Mouse (Mus musculus) urinary bladder, postnatal 10 days (tissue): ENCODE results near the gene Ttll8.

Experiments used
- DNase-seq: peaks from one replicate; pipeline ENCODE4 v3.0.0; 2022; ENCODE audit warnings: low spot score

The Ttll8 gene

GRCm38 (mm10) chr15:88860781-88861180 lies 93.4 kb downstream of the Ttll8 start:
- no peak for DNase-seq

GRCm38 (mm10) chr15:88859206-88859970 lies 94.8 kb downstream of the Ttll8 start:
- no peak for DNase-seq

DNA sequence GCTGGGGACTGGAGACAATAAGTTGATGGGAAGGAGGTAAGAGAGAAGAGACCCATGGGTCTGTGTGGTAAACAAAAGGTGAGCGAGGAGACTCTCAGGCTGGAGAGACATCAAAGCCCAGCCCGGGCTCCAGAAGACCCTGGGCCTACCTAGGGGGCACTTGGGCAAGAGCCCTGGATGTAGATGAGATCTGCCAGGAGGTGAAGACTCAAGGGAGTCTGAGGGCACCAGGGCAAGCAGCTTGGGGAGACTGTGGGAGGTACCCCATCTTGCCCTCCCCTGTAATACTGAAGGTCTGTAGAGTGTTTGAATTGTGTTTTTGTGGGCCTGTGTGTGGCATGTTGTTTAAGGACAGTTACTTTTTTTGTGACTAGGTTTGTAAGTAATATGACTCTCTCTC lies 95.5 kb downstream of the Ttll8 start:
- no peak for DNase-seq

GRCm38 (mm10) chr15:88858141-88858541 lies 96.1 kb downstream of the Ttll8 start:
- no peak for DNase-seq

DNA sequence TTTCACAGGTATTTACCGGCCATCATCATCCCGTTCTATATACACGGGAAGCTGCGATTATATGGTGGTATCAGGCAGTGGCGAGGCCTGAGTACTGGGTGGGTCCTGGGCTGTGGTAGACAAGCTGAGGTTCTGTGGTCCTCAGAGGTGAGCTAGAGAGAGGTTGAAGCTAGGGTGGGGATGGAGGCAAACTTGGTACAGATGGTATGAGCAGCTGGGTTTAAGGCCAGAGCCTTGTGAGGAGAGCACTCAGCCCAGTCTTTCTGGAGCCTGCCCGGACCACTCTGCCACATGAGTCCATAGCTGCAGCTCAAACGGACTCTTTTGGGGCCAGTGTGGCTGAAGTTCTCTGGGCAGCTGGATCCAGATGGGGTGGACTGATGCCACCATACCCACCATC lies 96.9 kb downstream of the Ttll8 start:
- no peak for DNase-seq

- no peak for DNase-seq
Observed at GRCm38 (mm10) chr15:88856613-88857012, 97.6 kb downstream of the Ttll8 start.

DNA sequence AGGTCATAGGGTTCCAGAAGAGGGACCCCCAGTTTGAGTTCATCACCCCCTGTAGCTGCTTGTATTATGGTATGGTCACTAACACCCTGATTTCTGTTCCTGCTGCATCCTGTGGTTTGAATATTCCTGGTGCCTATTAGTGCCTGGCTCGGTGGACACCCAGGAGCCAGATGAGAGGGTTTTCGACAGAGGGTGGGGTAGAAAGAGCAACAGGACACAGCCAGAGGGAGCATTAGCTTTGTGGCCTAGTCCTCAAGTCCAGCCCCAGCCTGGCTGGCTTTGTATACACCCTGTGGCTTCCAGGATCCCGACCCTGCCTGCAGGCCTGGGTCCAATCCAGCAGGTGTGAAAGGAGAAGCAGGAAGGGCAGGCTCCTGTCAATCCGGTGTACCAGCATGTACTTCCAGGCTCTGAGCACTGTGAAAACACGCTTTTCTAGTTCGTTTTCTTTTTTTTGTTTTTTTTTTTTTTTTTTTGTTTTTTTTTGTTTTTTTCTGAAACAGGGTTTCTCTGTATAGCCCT lies 98.3 kb downstream of the Ttll8 start:
- DNase-seq: no peak

DNA sequence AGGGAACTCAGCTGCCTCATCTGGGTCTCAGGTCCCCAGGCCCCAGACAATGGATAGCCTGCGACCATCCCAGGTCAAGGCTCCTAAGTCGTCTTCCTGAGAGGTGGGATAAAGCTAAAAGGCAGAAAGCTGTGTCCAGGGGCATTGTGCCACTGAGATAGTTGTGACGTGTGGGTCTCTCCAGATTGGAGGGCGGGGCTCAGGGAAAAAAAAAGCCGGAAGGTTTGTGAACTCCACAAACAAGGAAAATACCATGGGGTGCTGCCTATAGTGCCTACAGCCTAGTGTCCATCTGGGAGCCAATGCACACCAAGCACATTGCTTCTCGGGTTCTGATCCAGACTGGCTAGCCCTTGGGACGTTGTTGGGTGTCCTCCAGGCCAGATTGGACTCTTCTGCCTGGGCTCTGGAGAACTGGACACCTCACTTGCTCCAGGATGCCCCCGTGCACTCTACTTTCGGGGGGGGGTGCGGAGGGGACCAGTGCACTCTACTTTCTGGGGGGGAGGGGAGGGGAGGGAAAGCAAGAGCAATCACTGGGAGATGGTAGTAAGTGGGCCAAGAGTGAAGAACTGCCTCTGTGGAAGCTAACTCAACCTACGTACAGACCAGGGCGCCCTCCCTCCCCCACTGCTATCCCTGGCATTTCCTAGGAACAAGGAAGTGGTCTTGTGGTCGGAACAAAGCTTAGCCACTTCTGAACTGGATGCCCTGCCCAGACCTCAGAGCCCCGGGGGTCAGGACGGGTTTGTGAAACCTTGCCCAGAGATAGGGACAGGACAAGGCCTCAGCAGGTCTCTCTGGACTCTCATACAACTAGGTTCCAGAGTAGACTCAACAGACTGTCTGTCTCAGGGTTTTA lies 99.0 kb downstream of the Ttll8 start:
- DNase-seq: no peak

DNA sequence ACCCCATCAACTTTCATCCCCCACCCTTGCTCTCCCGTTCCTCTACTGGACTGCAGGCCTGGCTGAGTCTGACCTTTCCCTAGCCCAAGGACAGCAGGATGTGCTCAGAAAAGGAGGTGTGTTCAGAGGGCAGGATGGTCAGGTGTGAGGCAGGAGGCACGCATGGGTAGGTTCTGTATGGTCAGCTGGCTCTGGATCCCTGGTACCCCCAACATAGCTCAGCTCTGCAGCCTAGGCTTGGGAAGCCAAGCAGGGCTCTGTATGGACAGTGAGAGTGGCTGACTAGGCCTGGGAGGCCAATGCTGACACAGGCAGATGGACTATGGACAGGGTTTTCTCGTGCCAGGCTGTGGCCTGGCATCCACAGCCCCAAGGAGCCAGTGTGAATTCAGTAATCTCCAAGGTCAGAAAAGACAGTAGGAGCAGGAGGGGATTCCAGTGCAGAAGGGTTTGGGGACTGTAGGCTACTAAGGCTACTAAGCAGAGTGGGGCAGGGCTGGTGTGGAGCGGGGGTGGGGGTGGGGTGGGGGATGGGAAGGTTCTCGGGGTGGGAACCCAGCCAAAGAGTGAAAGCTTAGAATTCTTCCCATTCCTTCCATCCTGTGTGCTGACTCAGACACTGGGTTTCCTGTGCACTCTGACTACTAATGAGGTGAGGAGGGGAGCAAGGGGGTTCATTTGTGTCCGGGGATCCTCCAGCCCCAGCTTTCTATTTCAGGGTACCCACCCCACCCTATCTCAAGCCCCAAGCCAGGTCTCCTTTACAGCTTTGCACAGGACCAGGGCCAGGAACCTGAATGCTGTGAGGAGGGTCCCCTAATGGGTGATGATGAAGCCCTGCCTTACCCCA lies 99.9 kb downstream of the Ttll8 start:
- no peak for DNase-seq

- no peak for DNase-seq
Observed at GRCm38 (mm10) chr15:88853106-88853505, 101.1 kb downstream of the Ttll8 start.

DNA sequence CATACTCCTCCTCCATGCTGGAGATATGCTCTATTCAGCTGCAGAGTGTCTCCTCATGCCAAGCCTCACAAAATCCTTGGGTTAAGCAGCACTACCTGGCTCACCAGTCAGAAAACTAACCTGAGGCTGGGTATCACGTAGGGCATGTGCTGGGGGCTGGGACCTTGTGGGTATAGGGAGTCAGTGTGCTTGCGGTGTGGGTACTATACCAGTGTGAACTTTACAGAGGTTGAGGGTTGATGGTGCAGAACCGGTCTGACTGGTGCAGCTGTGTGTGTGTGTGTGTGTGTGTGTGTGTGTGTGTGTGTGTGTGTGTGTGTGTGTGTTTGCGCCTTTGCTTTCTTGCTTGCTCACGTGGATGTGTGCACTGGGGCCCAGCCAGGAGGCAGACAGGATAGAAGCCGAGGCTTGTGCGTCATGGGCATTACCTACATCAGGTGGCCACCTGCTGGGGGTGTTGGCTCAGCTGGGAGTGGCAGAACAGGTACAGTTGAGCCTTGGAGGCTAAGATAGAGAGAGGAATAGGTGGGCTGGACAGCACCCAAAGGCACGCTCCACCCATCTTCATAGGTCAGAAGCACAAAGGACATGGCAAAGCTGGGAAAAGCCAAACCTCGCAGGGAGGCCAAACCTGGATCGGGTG lies 102.6 kb downstream of the Ttll8 start:
- DNase-seq: no peak

DNA sequence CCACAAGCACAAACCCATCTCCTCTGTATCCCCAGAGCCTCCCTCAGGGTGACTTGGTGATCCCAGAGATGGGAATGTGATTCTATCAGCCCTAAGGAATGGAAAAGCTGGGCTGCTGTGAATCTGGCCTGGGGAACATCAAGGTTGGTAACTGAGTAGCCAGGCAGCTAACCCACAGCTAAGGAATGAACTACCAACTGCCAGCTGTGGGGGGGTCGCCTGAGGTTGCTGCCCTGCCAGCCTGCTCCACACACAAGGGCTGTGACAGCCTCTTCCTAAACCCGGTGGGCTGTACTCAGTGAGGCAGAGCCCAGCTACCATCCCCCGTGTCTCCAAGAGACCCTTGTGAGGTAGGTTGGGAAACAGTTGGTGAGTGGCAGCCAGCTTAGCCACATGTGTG lies 103.1 kb downstream of the Ttll8 start:
- no peak for DNase-seq

- no peak for DNase-seq
Observed at GRCm38 (mm10) chr15:88850146-88850826, 103.9 kb downstream of the Ttll8 start.

DNA sequence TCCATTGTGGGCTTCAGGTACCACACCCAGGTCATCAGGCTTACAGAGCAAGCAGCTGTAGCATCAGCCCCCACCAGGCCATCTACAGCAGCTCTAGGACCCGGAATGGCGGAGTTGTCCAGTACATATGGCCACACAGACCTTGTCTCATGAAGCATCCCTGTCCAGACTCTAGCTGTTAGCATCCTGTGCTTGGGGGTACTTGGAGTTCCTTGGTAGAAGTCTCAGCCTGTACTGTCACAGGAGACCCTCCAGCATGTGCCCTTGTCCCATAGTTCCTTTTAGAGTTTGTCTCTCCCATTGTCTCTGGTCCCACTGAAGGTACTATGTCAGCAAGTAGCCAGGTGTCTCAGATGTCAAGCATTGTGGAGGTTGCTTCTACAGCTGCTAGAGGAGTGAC lies 104.6 kb downstream of the Ttll8 start:
- no peak for DNase-seq

- DNase-seq: no peak
Observed at GRCm38 (mm10) chr15:88848661-88849060, 105.6 kb downstream of the Ttll8 start.

GRCm38 (mm10) chr15:88844966-88845365 lies 109.3 kb downstream of the Ttll8 start:
- DNase-seq: no peak

DNA sequence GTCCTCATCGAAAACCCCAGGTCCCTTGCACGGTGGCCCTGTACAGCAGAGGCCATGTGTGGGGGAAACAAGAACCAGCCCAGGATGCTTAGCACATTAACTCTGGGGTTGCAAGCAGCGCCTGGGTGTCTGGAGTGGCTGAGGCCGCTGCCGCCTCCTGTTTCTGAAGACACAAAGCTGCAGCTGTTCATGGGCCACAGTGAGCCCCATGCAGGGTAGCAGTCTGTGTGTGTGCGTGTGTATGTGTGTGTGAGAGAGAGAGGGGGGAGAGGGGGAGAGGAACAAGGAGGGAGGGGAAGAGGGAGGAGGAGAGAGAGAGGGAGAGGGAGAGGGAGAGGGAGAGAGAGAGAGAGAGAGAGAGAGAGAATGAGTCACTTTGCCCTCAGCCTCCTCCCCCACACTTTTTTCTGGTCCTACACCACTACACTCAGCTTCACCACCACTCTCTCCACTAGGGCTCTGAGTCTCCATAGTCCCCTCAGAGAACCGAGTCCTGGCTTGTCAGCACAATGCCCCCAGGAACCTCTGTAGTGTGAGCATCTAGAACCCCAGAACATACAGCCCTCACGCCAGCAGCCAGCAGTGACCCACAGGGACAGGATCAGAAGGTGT lies 110.6 kb downstream of the Ttll8 start:
- no peak for DNase-seq

DNA sequence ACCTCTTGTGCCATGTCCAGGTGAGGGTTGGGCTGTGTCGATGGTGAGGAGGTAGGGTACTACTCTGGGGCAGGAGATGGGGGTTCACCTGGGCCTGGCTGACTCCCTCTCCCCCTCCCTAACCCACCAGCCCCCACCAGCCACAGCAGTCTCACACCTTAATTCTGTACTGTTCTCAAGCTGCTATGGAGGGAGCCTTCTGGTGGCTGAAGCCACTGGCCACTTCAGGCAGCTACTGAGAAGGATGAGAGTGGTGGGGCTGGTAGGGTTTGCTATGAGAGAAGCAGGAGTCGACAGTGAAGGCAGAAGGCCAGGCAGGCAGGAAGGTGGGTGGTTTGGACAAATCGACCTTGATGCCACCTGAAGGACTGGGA lies 111.9 kb downstream of the Ttll8 start:
- no peak for DNase-seq

DNA sequence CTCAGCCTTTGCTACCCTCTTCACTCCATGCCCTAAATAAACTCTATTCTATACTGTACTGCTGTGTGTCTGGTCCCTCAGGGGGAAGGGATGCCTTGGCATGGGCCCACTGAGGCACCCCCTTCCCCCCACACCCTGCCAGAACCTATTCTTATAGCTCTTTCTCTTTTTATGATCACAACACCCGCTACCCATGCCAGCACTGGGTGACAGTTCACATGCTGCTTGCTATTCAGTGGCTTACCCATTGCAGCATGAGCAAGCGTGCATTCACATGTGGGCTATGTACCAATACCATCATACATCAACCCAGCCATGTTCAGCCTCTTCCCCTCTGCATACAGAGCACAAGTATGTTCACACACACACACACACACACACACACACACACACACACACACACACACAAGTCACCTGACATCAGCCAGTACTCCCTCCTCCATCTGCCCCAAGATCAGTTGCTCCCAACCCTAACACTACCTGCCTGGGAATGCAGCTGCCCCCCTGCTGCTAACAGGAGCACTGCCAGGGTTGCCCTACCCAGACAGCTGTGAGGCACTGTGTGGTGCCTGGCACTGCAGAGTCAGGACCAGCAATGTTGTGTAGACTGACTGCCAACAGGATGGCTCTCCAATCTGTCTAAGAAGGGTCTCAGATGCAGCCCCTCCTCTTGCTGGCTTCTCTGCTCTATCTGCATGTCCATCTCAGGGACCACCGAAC lies 112.5 kb downstream of the Ttll8 start:
- DNase-seq: no peak

- DNase-seq: no peak
Observed at GRCm38 (mm10) chr15:88841160-88841559, 113.1 kb downstream of the Ttll8 start.
